Mouse (Mus musculus) E14TG2a.4 (cell line): ENCODE measurements around the gene Gm49318.

ENCODE experiments used
- CTCF ChIP-seq: conservative IDR thresholded peaks from 2 replicates; pipeline ENCODE4 v1.5.1; 2014; ENCODE audit warnings: low read length
- NANOG ChIP-seq: IDR thresholded peaks from 2 replicates; pipeline ENCODE4 v1.6.1; 2014; ENCODE audit warnings: borderline replicate concordance, low read length, mixed read lengths
- POU5F1 ChIP-seq: IDR thresholded peaks from 2 replicates; pipeline ENCODE4 v1.6.1; 2014; ENCODE audit warnings: low read length, borderline replicate concordance

GRCm38 (mm10) chr9:22016245-22016644 is 54.8 kb downstream of the Gm49318 start:
- TF ChIP-seq CTCF (no peak), POU5F1 (no peak), NANOG (no peak)
